Mouse (Mus musculus) MEL (cell line): ENCODE results near the gene Scrn3. TPM values are rescaled to one million over a fixed set of nuclear protein-coding genes. Genes with fewer than 3 reads are reported as not detected.
A peak's percentile ranks its signal among the peaks of the same experiment; 100 is the strongest.

Experiments used
- DNase-seq: peaks from one replicate; pipeline ENCODE4 v3.0.0; 2011; ENCODE audit warnings: low read depth, low spot score
- H3K27ac ChIP-seq: 2 replicates; pipeline ENCODE4 v1.5.1; 2012; ENCODE audit warnings: low read depth, mild to moderate bottlenecking, control low read depth, low read length, moderate library complexity; ENCODE audit not compliant: control insufficient read depth
- H3K27me3 ChIP-seq, 2 experiments: fragments of 150-350 bp in 1 of 2; sonication (generic) in 1 of 2; 2 replicates each; pipeline ENCODE4 v1.6.1; 2012; ENCODE audit warnings: low read length in 2 of 2, mild to moderate bottlenecking in 2 of 2, improper control_type of control experiment in 1 of 2, moderate library complexity in 1 of 2; ENCODE audit not compliant: insufficient read depth in 2 of 2, control insufficient read depth in 1 of 2
- H3K36me3 ChIP-seq, 2 experiments: 2 replicates each; pipeline ENCODE4 v1.6.1; 2012 to 2014; ENCODE audit warnings: low read length in 2 of 2, improper control_type of control experiment in 1 of 2, inconsistent platforms in 1 of 2, mild to moderate bottlenecking in 1 of 2; ENCODE audit not compliant: insufficient read depth in 2 of 2, control insufficient read depth in 1 of 2
- H3K4me1 ChIP-seq, 2 experiments: fragments of 150-350 bp in 1 of 2; sonication (generic) in 1 of 2; 2 replicates each; pipeline ENCODE4 v1.6.1; 2012; ENCODE audit warnings: low read length in 2 of 2, improper control_type of control experiment in 1 of 2, mild to moderate bottlenecking in 1 of 2; ENCODE audit not compliant: insufficient read depth in 2 of 2, control insufficient read depth in 1 of 2
- H3K4me3 ChIP-seq, 2 experiments: fragments of 150-350 bp in 1 of 2; sonication (generic) in 1 of 2; 2 replicates each; pipeline ENCODE4 v1.5.1; 2012; ENCODE audit warnings: low read depth in 2 of 2, low read length in 2 of 2, mild to moderate bottlenecking in 2 of 2, moderate library complexity in 2 of 2, control low read depth in 1 of 2, improper control_type of control experiment in 1 of 2; ENCODE audit not compliant: control insufficient read depth in 1 of 2, insufficient read depth in 1 of 2
- H3K79me2 ChIP-seq: 2 replicates; pipeline ENCODE4 v1.6.1; 2012; ENCODE audit warnings: mild to moderate bottlenecking, low read length, moderate library complexity; ENCODE audit not compliant: control insufficient read depth, poor library complexity, insufficient read depth
- H3K9ac ChIP-seq: 2 replicates; pipeline ENCODE4 v1.6.1; 2012; ENCODE audit warnings: low read depth, mild to moderate bottlenecking, control low read depth, low read length, moderate library complexity; ENCODE audit not compliant: control insufficient read depth, poor library complexity, severe bottlenecking
- H3K9me3 ChIP-seq: fragments of 150-350 bp; sonication (generic); replicated peaks from 2 replicates; pipeline ENCODE4 v1.6.1; 2012; ENCODE audit warnings: mild to moderate bottlenecking, low read length, improper control_type of control experiment, moderate library complexity; ENCODE audit not compliant: insufficient read depth
- CHD1 ChIP-seq: IDR thresholded peaks from 2 replicates; pipeline ENCODE4 v1.6.1; 2012; ENCODE audit warnings: low read depth, mild to moderate bottlenecking, inconsistent platforms, low read length, improper control_type of control experiment
- CHD2 ChIP-seq: IDR thresholded peaks from 2 replicates; pipeline ENCODE4 v1.6.1; 2011; ENCODE audit warnings: low read length, improper control_type of control experiment
- CTCF ChIP-seq, 3 experiments: IDR thresholded peaks in 2 of 3; conservative IDR thresholded peaks in 1 of 3; 2 replicates each; pipeline ENCODE4 v1.5.1; 2011 to 2012; ENCODE audit warnings: low read length in 3 of 3, low read depth in 2 of 3, mild to moderate bottlenecking in 2 of 3, improper control_type of control experiment in 1 of 3, inconsistent platforms in 1 of 3, mixed read lengths in 1 of 3, moderate library complexity in 1 of 3; ENCODE audit not compliant: control insufficient read depth in 1 of 3, insufficient read depth in 1 of 3, poor library complexity in 1 of 3, severe bottlenecking in 1 of 3
- ELF1 ChIP-seq: IDR thresholded peaks from 2 replicates; pipeline ENCODE4 v1.6.1; 2014; ENCODE audit warnings: low read depth, mild to moderate bottlenecking, inconsistent platforms, low read length, improper control_type of control experiment, moderate library complexity
- EP300 ChIP-seq, 2 experiments: IDR thresholded peaks; 2 replicates each; pipeline ENCODE4 v1.6.1; 2011; ENCODE audit warnings: improper control_type of control experiment in 2 of 2, low read length in 2 of 2, low read depth in 1 of 2, mild to moderate bottlenecking in 1 of 2
- ETS1 ChIP-seq: IDR thresholded peaks from 2 replicates; pipeline ENCODE4 v1.6.1; 2012; ENCODE audit warnings: low read depth, mild to moderate bottlenecking, inconsistent platforms, low read length, improper control_type of control experiment, moderate library complexity
- HCFC1 ChIP-seq: IDR thresholded peaks from 2 replicates; pipeline ENCODE4 v1.6.1; 2012; ENCODE audit warnings: low read depth, mild to moderate bottlenecking, inconsistent platforms, low read length, improper control_type of control experiment, moderate library complexity
- KAT2A ChIP-seq: conservative IDR thresholded peaks from 2 replicates; pipeline ENCODE4 v1.6.1; 2012; ENCODE audit warnings: low read depth, low read length, improper control_type of control experiment, inconsistent platforms
- MAFK ChIP-seq: IDR thresholded peaks from 2 replicates; pipeline ENCODE4 v1.6.1; 2011; ENCODE audit warnings: low read depth, mild to moderate bottlenecking, low read length, improper control_type of control experiment, borderline replicate concordance
- MAX ChIP-seq: IDR thresholded peaks from 2 replicates; pipeline ENCODE4 v1.6.1; 2011; ENCODE audit warnings: low read length, improper control_type of control experiment
- MEF2A ChIP-seq: IDR thresholded peaks from 2 replicates; pipeline ENCODE4 v1.6.1; 2014; ENCODE audit warnings: low read depth, mild to moderate bottlenecking, inconsistent platforms, low read length, improper control_type of control experiment; ENCODE audit not compliant: poor library complexity, insufficient replicate concordance, severe bottlenecking; ENCODE audit errors: extremely low read depth
- MYC ChIP-seq: IDR thresholded peaks from 2 replicates; pipeline ENCODE4 v1.6.1; 2011; ENCODE audit warnings: low read depth, mild to moderate bottlenecking, low read length, improper control_type of control experiment, moderate library complexity
- NELFE ChIP-seq: IDR thresholded peaks from 2 replicates; pipeline ENCODE4 v1.6.1; 2011; ENCODE audit warnings: low read depth, low read length, improper control_type of control experiment
- NRF1 ChIP-seq: IDR thresholded peaks from 2 replicates; pipeline ENCODE4 v1.6.1; 2014; ENCODE audit warnings: low read depth, mild to moderate bottlenecking, inconsistent platforms, low read length, improper control_type of control experiment, moderate library complexity; ENCODE audit not compliant: poor library complexity, insufficient read depth, severe bottlenecking
- POLR2A ChIP-seq, 2 experiments: IDR thresholded peaks; 2 replicates each; pipeline ENCODE4 v1.6.1; 2011 to 2012; ENCODE audit warnings: low read length in 2 of 2, mild to moderate bottlenecking in 2 of 2, control low read depth in 1 of 2, improper control_type of control experiment in 1 of 2, low read depth in 1 of 2, moderate library complexity in 1 of 2; ENCODE audit not compliant: control insufficient read depth in 1 of 2, insufficient read depth in 1 of 2, poor library complexity in 1 of 2
- POLR2AphosphoS2 ChIP-seq: IDR thresholded peaks from 2 replicates; pipeline ENCODE4 v1.6.1; 2011; ENCODE audit warnings: low read length, improper control_type of control experiment
- POLR2AphosphoS5 ChIP-seq: IDR thresholded peaks from 2 replicates; pipeline ENCODE4 v1.6.1; 2012; ENCODE audit warnings: low read depth, borderline replicate concordance, mild to moderate bottlenecking, inconsistent platforms, low read length, moderate library complexity, mixed read lengths
- RCOR1 ChIP-seq: IDR thresholded peaks from 2 replicates; pipeline ENCODE4 v1.6.1; 2012; ENCODE audit warnings: low read depth, mild to moderate bottlenecking, inconsistent platforms, low read length, improper control_type of control experiment
- SIN3A ChIP-seq: IDR thresholded peaks from 2 replicates; pipeline ENCODE4 v1.6.1; 2012; ENCODE audit warnings: low read length, improper control_type of control experiment, inconsistent platforms
- TAL1 ChIP-seq: IDR thresholded peaks from 2 replicates; pipeline ENCODE4 v1.6.1; 2012; ENCODE audit warnings: mild to moderate bottlenecking, inconsistent platforms, low read length, moderate library complexity, mixed read lengths
- TBP ChIP-seq: IDR thresholded peaks from 2 replicates; pipeline ENCODE4 v1.8.0; 2011; ENCODE audit warnings: low read depth, low read length, improper control_type of control experiment
- TCF12 ChIP-seq: IDR thresholded peaks from 2 replicates; pipeline ENCODE4 v1.6.1; 2014; ENCODE audit warnings: low read depth, mild to moderate bottlenecking, inconsistent platforms, low read length, improper control_type of control experiment, moderate library complexity
- UBTF ChIP-seq: IDR thresholded peaks from 2 replicates; pipeline ENCODE4 v1.6.1; 2012; ENCODE audit warnings: low read depth, mild to moderate bottlenecking, inconsistent platforms, low read length, improper control_type of control experiment, moderate library complexity, borderline replicate concordance; ENCODE audit not compliant: insufficient read depth
- USF1 ChIP-seq: IDR thresholded peaks from 2 replicates; pipeline ENCODE4 v1.6.1; 2014; ENCODE audit warnings: low read depth, mild to moderate bottlenecking, inconsistent platforms, low read length, improper control_type of control experiment, moderate library complexity
- USF2 ChIP-seq, 2 experiments: IDR thresholded peaks; 2 replicates each; pipeline ENCODE4 v1.6.1; 2011 to 2012; ENCODE audit warnings: improper control_type of control experiment in 2 of 2, low read length in 2 of 2, borderline replicate concordance in 1 of 2, inconsistent platforms in 1 of 2, low read depth in 1 of 2, mild to moderate bottlenecking in 1 of 2; ENCODE audit not compliant: insufficient read depth in 1 of 2
- ZC3H11A ChIP-seq: IDR thresholded peaks from 2 replicates; pipeline ENCODE4 v1.6.1; 2012; ENCODE audit warnings: low read depth, mild to moderate bottlenecking, inconsistent platforms, low read length, improper control_type of control experiment
- ZMIZ1 ChIP-seq: IDR thresholded peaks from 2 replicates; pipeline ENCODE4 v1.6.1; 2012; ENCODE audit warnings: low read depth, mild to moderate bottlenecking, inconsistent platforms, low read length, improper control_type of control experiment, moderate library complexity
- polyA plus RNA-seq, 2 experiments: library from polyadenylated mRNA; stranded (reverse) in 1 of 2; unstranded in 1 of 2; fragments of >175 nt in 1 of 2; fragments of >200 nt in 1 of 2; gene quantifications; 2 replicates each; pipeline versions ENCODE4 v1.2.1 to v1.2.4; 2012; ENCODE audit warnings: low replicate concordance in 2 of 2, low read depth in 1 of 2; ENCODE audit not compliant: insufficient read length in 2 of 2, insufficient read depth in 1 of 2, missing spikeins in 1 of 2
- total RNA-seq: library from RNA; depleted of rRNA; stranded (reverse); fragments of 300-350 nt; gene quantifications from 2 replicates; pipeline ENCODE4 v1.2.3, GENCODE M21; 2012; rRNA removed

Gene Scrn3
- total RNA-seq, result 3.0 and 3.2 TPM in 2 replicates
- 1 to 10 TPM in 1 of 2 experiments, not detected in 1; 7.7 TPM for polyA plus RNA-seq

GRCm38 (mm10) chr2:73312152-73313116 lies at the start of gene Scrn3, which contains the start of gene Cir1:
Scrn3 (plus strand) TSS chr2:73312601.
Cir1 (minus strand) TSS chr2:73312701.
- H3K4me1 ChIP-seq, result peaks cover 0 to 4% of the 10 kb centered on the region in 2 experiments; a peak in 2 of 4 replicates
- TF ChIP-seq ZC3H11A (no peak), POLR2AphosphoS2 (peak; percentile 66), ELF1 (peak; percentile 82), NRF1 (peak; percentile 79), USF2 (IDR thresholded peaks at IDR 0.05; ENCODE audit: borderline replicate concordance in 1 of 2, insufficient read depth in 1 of 2, low read depth in 1 of 2, low read length in 2 of 2) (no peak), RCOR1 (0 out of 2 replicates have a peak, but pooled peaks have one; percentile 13), MEF2A (no peak), TAL1 (no peak), POLR2AphosphoS5 (no peak), USF1 (no peak), MYC (no peak), SIN3A (peak; percentile 79), ZMIZ1 (peak; percentile 55; the same call in 1 of the 2 replicates), HCFC1 (peak; percentile 93), TBP (peak; percentile 67; the same call in 1 of the 2 replicates), CHD1 (no peak), CHD2 (peak; percentile 48), TCF12 (peak; percentile 39), NELFE (peak; percentile 79), MAFK (no peak), MAX (no peak), KAT2A (peak; percentile 77), ETS1 (no peak), EP300 (IDR thresholded peaks at IDR 0.05; ENCODE audit: low read depth in 1 of 2, low read length in 2 of 2) (no peak), UBTF (no peak), CTCF (IDR thresholded peaks at IDR 0.05 in 2 of 3, conservative IDR thresholded peaks at IDR 0.05 in 1 of 3; ENCODE audit: control insufficient read depth in 1 of 3, insufficient read depth in 1 of 3, low read depth in 2 of 3, low read length in 3 of 3, poor library complexity in 1 of 3, severe bottlenecking in 1 of 3) (no peak), POLR2A (IDR thresholded peaks at IDR 0.05; ENCODE audit: control insufficient read depth in 1 of 2, insufficient read depth in 1 of 2, low read depth in 1 of 2, low read length in 2 of 2, poor library complexity in 1 of 2) (peak; percentile 71 to 73; a peak in 3 of 4 replicates)
- TF ChIP-seq, all 39 proteins: peak for 13
- peak; percentile 95 for DNase-seq
- H3K9me3 ChIP-seq, result no peaks in the 10 kb centered on the region
- peaks cover 3% of the 10 kb centered on the region for H3K79me2 ChIP-seq
- peak within 1 kb of the TSS; percentile 89 for H3K27ac ChIP-seq
- H3K27me3 ChIP-seq, result no peaks in the 10 kb centered on the region
- peak within 1 kb of the TSS; percentile 90 for H3K9ac ChIP-seq
- peak within 1 kb of the TSS; percentile 92 for H3K4me3 ChIP-seq
- H3K36me3 ChIP-seq, result peaks cover 0 to 12% of the 10 kb centered on the region in 2 experiments; a peak in 2 of 4 replicates
